Comparison of ENCODE assay signal across 13 mouse cellular contexts in the genomic region with DNA sequence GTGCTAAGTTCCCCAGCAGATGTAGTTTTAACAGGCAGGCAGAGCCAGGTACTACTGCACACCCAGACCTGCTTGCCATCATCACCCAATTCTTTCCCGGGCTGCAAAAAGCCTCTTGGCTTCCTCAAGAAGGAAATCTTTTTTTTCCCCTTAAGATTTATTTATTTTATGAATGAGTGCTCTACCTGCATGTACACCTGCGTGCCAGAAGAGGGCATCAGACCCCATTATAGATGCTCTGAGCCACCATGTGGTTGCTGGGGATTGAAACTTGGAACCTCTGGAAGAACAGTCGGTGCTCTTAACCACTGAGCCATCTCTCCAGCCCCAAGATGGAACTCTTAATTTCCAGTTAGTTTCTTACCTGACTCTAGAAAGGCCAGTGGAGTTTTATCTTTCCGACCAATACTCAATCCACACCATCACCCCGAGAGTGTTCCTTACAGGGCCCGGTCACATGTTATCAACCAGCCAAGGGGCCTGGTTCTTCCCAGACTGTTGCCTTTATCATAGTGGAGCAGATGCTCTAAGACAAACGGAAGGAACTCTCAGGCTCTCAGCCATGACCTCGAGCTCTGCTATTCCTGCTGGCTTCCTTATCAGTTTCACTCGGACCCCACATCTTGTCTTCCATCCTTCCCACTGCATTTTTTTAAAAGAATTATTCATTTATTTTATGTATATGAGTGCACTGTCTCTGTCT. TPM values are rescaled to one million over a fixed set of nuclear protein-coding genes. Genes with fewer than 3 reads are reported as not detected.
DNase-seq lines count a peak whose midpoint lies in the region; ATAC-seq and TF ChIP-seq lines count a peak whose summit lies in the region.
"Had no signal": no experiment of that assay in that cellular context is flagged by ENCODE, and none has a peak within 500 bp of the region (broad histone marks: within the 10 kb centered on the region; RNA-seq: fewer than 3 reads in every experiment).

No protein-coding gene starts in this region.

- H3K9ac ChIP-seq in lung, postnatal 0 days (replicated peaks; ENCODE audit: low read depth) = no peak overlapping the region
- no peak overlapping the region for H3K9ac ChIP-seq in liver, embryonic 15.5 days
- H3K9ac ChIP-seq: limb, embryonic 13.5 days; neural tube, embryonic 13.5 days had no signal

- no peak overlapping the region for H3K4me2 ChIP-seq in lung, postnatal 0 days (replicated peaks; ENCODE audit: low read depth, low read length)
- peak overlapping the region; percentile 52 for H3K4me2 ChIP-seq in liver, embryonic 15.5 days
- H3K4me2 ChIP-seq: limb, embryonic 13.5 days; neural tube, embryonic 13.5 days had no signal

- TF ChIP-seq EP300 in lung, postnatal 0 days (IDR thresholded peaks at IDR 0.05) = no peak

- ATAC-seq in lung, postnatal 0 days = no peak
- peak; percentile 92 for ATAC-seq in liver, embryonic 15.5 days (ENCODE audit: insufficient read depth)

- no peaks in the 10 kb centered on the region for H3K9me3 ChIP-seq in lung, postnatal 0 days (ENCODE audit: low read length)
- H3K9me3 ChIP-seq in liver, embryonic 15.5 days (replicated peaks) = no peaks in the 10 kb centered on the region
- H3K9me3 ChIP-seq: limb, embryonic 13.5 days; neural tube, embryonic 13.5 days had no signal

- 67% methylated on average over 9 of the region's 9 CpGs for WGBS in lung, postnatal 0 days
- 22% methylated on average over 9 of the region's 9 CpGs for WGBS in liver, embryonic 15.5 days (ENCODE audit: insufficient replicate concordance)

- no peak overlapping the region for H3K4me3 ChIP-seq in lung, postnatal 0 days (ENCODE audit: low read depth, low read length)
- peak overlapping the region; percentile 11; the same call in 1 of the 2 replicates for H3K4me3 ChIP-seq in liver, embryonic 15.5 days (replicated peaks)
- H3K4me3 ChIP-seq: limb, embryonic 13.5 days; neural tube, embryonic 13.5 days had no signal

- peak; percentile 14 for DNase-seq in embryo, embryonic 10.5 days (ENCODE audit: low spot score)
- no peak for DNase-seq in embryo, embryonic 10 days (ENCODE audit: low spot score)
- DNase-seq in lung, postnatal 0 days (ENCODE audit: low spot score) = peak; percentile 57
- no peak for DNase-seq in lung, adult 18-20 months
- peak; percentile 37 for DNase-seq in brain, adult 2 months (ENCODE audit: low read depth, low spot score)
- no peak for DNase-seq in natural killer cell, adult 2 months (ENCODE audit: low spot score in 2 of 2)
- no peak for DNase-seq in kidney, postnatal 25 days
- DNase-seq: adrenal gland, postnatal 36 days; heart, adult 11 months; kidney, postnatal 14 days had no signal

- H3K4me1 ChIP-seq in lung, postnatal 0 days (ENCODE audit: insufficient read depth, low read depth, low read length) = no peaks in the 10 kb centered on the region
- peaks cover 56% of the 10 kb centered on the region for H3K4me1 ChIP-seq in liver, embryonic 15.5 days (replicated peaks)

- peak; percentile 67 for TF ChIP-seq CTCF in lung, postnatal 0 days (IDR thresholded peaks at IDR 0.05)

- H3K27ac ChIP-seq in lung, postnatal 0 days (ENCODE audit: low read length) = no peak overlapping the region
- peak overlapping the region; percentile 90 for H3K27ac ChIP-seq in liver, embryonic 15.5 days (replicated peaks)
- H3K27ac ChIP-seq: limb, embryonic 13.5 days; neural tube, embryonic 13.5 days had no signal

- peaks cover 8% of the 10 kb centered on the region; the same call in 1 of the 2 replicates for H3K36me3 ChIP-seq in lung, postnatal 0 days (ENCODE audit: insufficient read depth, low read length)
- peaks cover 50% of the 10 kb centered on the region for H3K36me3 ChIP-seq in liver, embryonic 15.5 days (replicated peaks)

- H3K27me3 ChIP-seq in lung, postnatal 0 days (replicated peaks; ENCODE audit: insufficient read depth, low read length) = no peaks in the 10 kb centered on the region
- no peaks in the 10 kb centered on the region for H3K27me3 ChIP-seq in liver, embryonic 15.5 days
- H3K27me3 ChIP-seq: limb, embryonic 13.5 days; neural tube, embryonic 13.5 days had no signal

RNA-seq across cellular contexts. Expression of gene Ccdc32, which starts 4.5 kb away (rescaled TPM):
- polyA plus RNA-seq in lung, postnatal 0 days (2015; fragmentation: Nextera tagmentation; extraction: Ambion mirVana) = 23.2 and 25.3 TPM in 2 replicates
- 12.3 and 12.4 TPM in 2 replicates for polyA plus RNA-seq in liver, embryonic 15.5 days (2015; fragmentation: Nextera tagmentation; extraction: Ambion mirVana)

RNA-seq across cellular contexts. Expression of gene Rpusd2, which starts 9.9 kb away (rescaled TPM):
- polyA plus RNA-seq in lung, postnatal 0 days (2015; fragmentation: Nextera tagmentation; extraction: Ambion mirVana) = 1.1 and 1.3 TPM in 2 replicates
- 2.6 and 2.8 TPM in 2 replicates for polyA plus RNA-seq in liver, embryonic 15.5 days (2015; fragmentation: Nextera tagmentation; extraction: Ambion mirVana)

RNA-seq across cellular contexts. Expression of gene Knl1, which starts 22.2 kb away (rescaled TPM):
- 3.0 and 4.4 TPM in 2 replicates for polyA plus RNA-seq in lung, postnatal 0 days (2015; fragmentation: Nextera tagmentation; extraction: Ambion mirVana)
- polyA plus RNA-seq in liver, embryonic 15.5 days (2015; fragmentation: Nextera tagmentation; extraction: Ambion mirVana) = 55.2 and 59.3 TPM in 2 replicates

Comparison
In these comparisons a context has a peak if more than half of its experiments do, and no peak if none do; other contexts are left out.
1. DNase-seq: peak in embryo, embryonic 10.5 days (single experiment), lung, postnatal 0 days (single experiment) and brain, adult 2 months (single experiment); none in embryo, embryonic 10 days (single experiment), lung, adult 18-20 months (0 of 2), natural killer cell, adult 2 months (0 of 2) and kidney, postnatal 25 days (0 of 2).
2. RNA of gene Knl1, which starts 22.2 kb away (polyA plus RNA-seq): 55.2 to 59.3 TPM in liver, embryonic 15.5 days; 3.0 to 4.4 TPM in lung, postnatal 0 days; every median in the first group is over 10 times any median in the second.